9 mouse cellular contexts compared by ENCODE assay signal in genomic region chr8:11469095-11469494, GRCm38 (mm10). TPM values are rescaled to one million over a fixed set of nuclear protein-coding genes. Genes with fewer than 3 reads are reported as not detected.
DNase-seq lines count a peak whose midpoint lies in the region; ATAC-seq and TF ChIP-seq lines count a peak whose summit lies in the region.
"Had no signal": no experiment of that assay in that cellular context is flagged by ENCODE, and none has a peak within 500 bp of the region (broad histone marks: within the 10 kb centered on the region; RNA-seq: fewer than 3 reads in every experiment).

No protein-coding gene starts in this region.

- TF ChIP-seq EP300 in lung, postnatal 0 days (IDR thresholded peaks at IDR 0.05), result no peak

- no peaks in the 10 kb centered on the region for H3K9me3 ChIP-seq in midbrain, embryonic 14.5 days (ENCODE audit: control insufficient read depth, low read length)
- H3K9me3 ChIP-seq in midbrain, embryonic 16.5 days (replicated peaks; ENCODE audit: control insufficient read depth, low read length, poor library complexity, severe bottlenecking), result no peaks in the 10 kb centered on the region
- H3K9me3 ChIP-seq in embryonic facial prominence, embryonic 10.5 days, result no peaks in the 10 kb centered on the region
- H3K9me3 ChIP-seq in lung, postnatal 0 days (ENCODE audit: low read length), result no peaks in the 10 kb centered on the region

- TF ChIP-seq CTCF in cerebellum, adult 2 months (IDR thresholded peaks at IDR 0.05; ENCODE audit: borderline replicate concordance, insufficient read depth, low read depth, low read length), result 0 out of 2 replicates have a peak, but pooled peaks have one; percentile 11
- TF ChIP-seq CTCF in lung, postnatal 0 days (IDR thresholded peaks at IDR 0.05), result peak; percentile 80

- DNase-seq in cerebellum, adult 2 months, result no peak
- no peak for DNase-seq in cerebellum, postnatal 4 days (ENCODE audit: low spot score in 2 of 2)
- DNase-seq in midbrain, embryonic 14.5 days, result peak; percentile 75
- DNase-seq in embryonic facial prominence, embryonic 10.5 days (ENCODE audit: low spot score), result peak; percentile 48
- peak; percentile 64 for DNase-seq in lung, postnatal 0 days (ENCODE audit: low spot score)
- DNase-seq in left cerebral cortex, postnatal 25 days (ENCODE audit: low spot score in 2 of 2), result no peak
- DNase-seq in gastrocnemius, postnatal 36 days, result no peak

- no peak overlapping the region for H3K27ac ChIP-seq in cerebellum, adult 2 months (ENCODE audit: insufficient read depth, low read length)
- H3K27ac ChIP-seq in midbrain, embryonic 14.5 days (replicated peaks; ENCODE audit: low read depth, low read length), result no peak overlapping the region
- no peak overlapping the region for H3K27ac ChIP-seq in midbrain, embryonic 16.5 days (ENCODE audit: low read length)
- H3K27ac ChIP-seq in embryonic facial prominence, embryonic 10.5 days (replicated peaks), result no peak overlapping the region
- no peak overlapping the region for H3K27ac ChIP-seq in lung, postnatal 0 days (ENCODE audit: low read length)

- no peak overlapping the region for H3K4me2 ChIP-seq in midbrain, embryonic 14.5 days (ENCODE audit: low read length)
- H3K4me2 ChIP-seq in midbrain, embryonic 16.5 days (ENCODE audit: low read length), result no peak overlapping the region
- H3K4me2 ChIP-seq in lung, postnatal 0 days (replicated peaks; ENCODE audit: low read depth, low read length), result no peak overlapping the region

- H3K4me3 ChIP-seq in cerebellum, adult 2 months (replicated peaks; ENCODE audit: insufficient read depth, low read depth, low read length), result no peak overlapping the region
- no peak overlapping the region for H3K4me3 ChIP-seq in midbrain, embryonic 14.5 days (replicated peaks; ENCODE audit: low read depth, low read length)
- no peak overlapping the region for H3K4me3 ChIP-seq in midbrain, embryonic 16.5 days (ENCODE audit: low read depth, low read length)
- no peak overlapping the region for H3K4me3 ChIP-seq in embryonic facial prominence, embryonic 10.5 days
- H3K4me3 ChIP-seq in lung, postnatal 0 days (ENCODE audit: low read depth, low read length), result no peak overlapping the region
- H3K4me3 ChIP-seq: megakaryocyte, embryonic 14.5 days had no signal

- no peaks in the 10 kb centered on the region for H3K27me3 ChIP-seq in cerebellum, adult 2 months (ENCODE audit: control insufficient read depth, insufficient read depth, low read length)
- H3K27me3 ChIP-seq in midbrain, embryonic 14.5 days (ENCODE audit: control insufficient read depth, insufficient read depth, low read length), result no peaks in the 10 kb centered on the region
- peaks cover 7% of the 10 kb centered on the region for H3K27me3 ChIP-seq in midbrain, embryonic 16.5 days (ENCODE audit: control insufficient read depth, insufficient read depth, low read depth, low read length)
- H3K27me3 ChIP-seq in embryonic facial prominence, embryonic 10.5 days (replicated peaks; ENCODE audit: low read depth, poor library complexity, severe bottlenecking), result peaks cover 32% of the 10 kb centered on the region
- no peaks in the 10 kb centered on the region for H3K27me3 ChIP-seq in lung, postnatal 0 days (replicated peaks; ENCODE audit: insufficient read depth, low read length)

- intact Hi-C loops in left cerebral cortex, postnatal 25 days (cut with DNase I), result no loop called here
- intact Hi-C loops in gastrocnemius, postnatal 36 days (cut with DNase I), result no loop called here

- ATAC-seq in midbrain, embryonic 14.5 days (ENCODE audit: low FRiP score, low TSS enrichment), result no peak
- ATAC-seq in midbrain, embryonic 16.5 days, result no peak
- no peak for ATAC-seq in lung, postnatal 0 days

- no peaks in the 10 kb centered on the region for H3K36me3 ChIP-seq in midbrain, embryonic 14.5 days (ENCODE audit: control insufficient read depth, insufficient read depth, low read length)
- H3K36me3 ChIP-seq in midbrain, embryonic 16.5 days (ENCODE audit: control insufficient read depth, insufficient read depth, low read length), result no peaks in the 10 kb centered on the region
- H3K36me3 ChIP-seq in embryonic facial prominence, embryonic 10.5 days (replicated peaks), result no peaks in the 10 kb centered on the region
- H3K36me3 ChIP-seq in lung, postnatal 0 days (ENCODE audit: insufficient read depth, low read length), result no peaks in the 10 kb centered on the region

- H3K4me1 ChIP-seq in cerebellum, adult 2 months (ENCODE audit: control insufficient read depth, insufficient read depth, low read length), result no peaks in the 10 kb centered on the region; the same call in 1 of the 2 replicates
- H3K4me1 ChIP-seq in midbrain, embryonic 14.5 days (ENCODE audit: control insufficient read depth, insufficient read depth, low read length), result no peaks in the 10 kb centered on the region
- no peaks in the 10 kb centered on the region for H3K4me1 ChIP-seq in midbrain, embryonic 16.5 days (ENCODE audit: control insufficient read depth, insufficient read depth, low read length)
- H3K4me1 ChIP-seq in embryonic facial prominence, embryonic 10.5 days, result peaks cover 27% of the 10 kb centered on the region
- peaks cover 8% of the 10 kb centered on the region; the same call in 1 of the 2 replicates for H3K4me1 ChIP-seq in lung, postnatal 0 days (ENCODE audit: insufficient read depth, low read depth, low read length)

- 19% methylated on average over 3 of the region's 3 CpGs for WGBS in cerebellum, adult 2 months
- 10% methylated on average over 3 of the region's 3 CpGs for WGBS in midbrain, embryonic 14.5 days
- 13% methylated on average over 3 of the region's 3 CpGs for WGBS in midbrain, embryonic 16.5 days
- WGBS in embryonic facial prominence, embryonic 10.5 days, result 4% methylated on average over 3 of the region's 3 CpGs
- 11% methylated on average over 3 of the region's 3 CpGs for WGBS in lung, postnatal 0 days

- no peak overlapping the region for H3K9ac ChIP-seq in midbrain, embryonic 14.5 days (replicated peaks; ENCODE audit: low read length)
- H3K9ac ChIP-seq in midbrain, embryonic 16.5 days (ENCODE audit: low read depth, low read length), result no peak overlapping the region
- no peak overlapping the region for H3K9ac ChIP-seq in lung, postnatal 0 days (replicated peaks; ENCODE audit: low read depth)

- TF ChIP-seq POLR2A in cerebellum, adult 2 months (IDR thresholded peaks at IDR 0.05; ENCODE audit: borderline replicate concordance, insufficient read depth, low read length), result no peak

RNA-seq across cellular contexts. Expression of gene Rab20, which starts 9.4 kb away (rescaled TPM):
- 0.62 and 1.1 TPM in 2 replicates for polyA plus RNA-seq in cerebellum, adult 2 months (2012; rRNA removed)
- 0.25 and 0.31 TPM in 2 replicates for polyA plus RNA-seq in midbrain, embryonic 14.5 days (2014; fragmentation: Nextera tagmentation; extraction: Ambion mirVana)
- 0.53 and 0.77 TPM in 2 replicates for polyA plus RNA-seq in midbrain, embryonic 16.5 days (2015; fragmentation: Nextera tagmentation; extraction: Ambion mirVana)
- 1.4 and 2.5 TPM in 2 replicates for polyA plus RNA-seq in embryonic facial prominence, embryonic 10.5 days (2016; fragmentation: Nextera tagmentation; extraction: Ambion mirVana)
- 17.8 and 19.9 TPM in 2 replicates for polyA plus RNA-seq in lung, postnatal 0 days (2015; fragmentation: Nextera tagmentation; extraction: Ambion mirVana)
- under 1 TPM in 1 of 2 experiments, not detected in 1; 0.62 TPM for total RNA-seq in left cerebral cortex, postnatal 25 days (2021)
- 1 to 10 TPM; 1.2 to 1.9 TPM for total RNA-seq in gastrocnemius, postnatal 36 days (2021)

RNA-seq across cellular contexts. Expression of gene Naxd, which starts 28.2 kb away (rescaled TPM):
- polyA plus RNA-seq in cerebellum, adult 2 months (2012; rRNA removed), result 105 and 114 TPM in 2 replicates
- polyA plus RNA-seq in midbrain, embryonic 14.5 days (2014; fragmentation: Nextera tagmentation; extraction: Ambion mirVana), result 130 and 150 TPM in 2 replicates
- 129 and 132 TPM in 2 replicates for polyA plus RNA-seq in midbrain, embryonic 16.5 days (2015; fragmentation: Nextera tagmentation; extraction: Ambion mirVana)
- polyA plus RNA-seq in embryonic facial prominence, embryonic 10.5 days (2016; fragmentation: Nextera tagmentation; extraction: Ambion mirVana), result 106 and 114 TPM in 2 replicates
- polyA plus RNA-seq in lung, postnatal 0 days (2015; fragmentation: Nextera tagmentation; extraction: Ambion mirVana), result 201 and 223 TPM in 2 replicates
- total RNA-seq in left cerebral cortex, postnatal 25 days (2021), result 10 to 100 TPM; 51.0 to 55.9 TPM
- total RNA-seq in gastrocnemius, postnatal 36 days (2021), result 10 to 100 TPM; 25.2 to 27.7 TPM

Comparison
In these comparisons a context has a peak if more than half of its experiments do, and no peak if none do; other contexts are left out.
1. DNase-seq: peak in midbrain, embryonic 14.5 days (single experiment), embryonic facial prominence, embryonic 10.5 days (single experiment) and lung, postnatal 0 days (single experiment); none in cerebellum, adult 2 months (0 of 2), cerebellum, postnatal 4 days (0 of 2), left cerebral cortex, postnatal 25 days (0 of 2) and gastrocnemius, postnatal 36 days (0 of 2).